Mouse (Mus musculus): Measurements from ENCODE around the gene Serpinb6b. TPM values are rescaled to one million over a fixed set of nuclear protein-coding genes. Genes with fewer than 3 reads are reported as not detected.
"Not testable (repeated sequence)": the region's sequence is repeated elsewhere in the genome, so short reads cannot be mapped to it uniquely, and the experiment has no call there.

The Serpinb6b gene
- 3.9 and 4.6 TPM in 2 replicates for polyA plus RNA-seq (2014; fragmentation: Nextera tagmentation; extraction: Ambion mirVana)

- Histone ChIP-seq H3K27me3 (replicated peaks; ENCODE audit: control insufficient read depth, insufficient read depth, low read length) (no peaks in the 10 kb centered on the region), H3K4me2 (ENCODE audit: low read length) (peak within 1 kb of the TSS; percentile 47), H3K4me3 (ENCODE audit: low read depth, low read length) (peak within 1 kb of the TSS; percentile 10; the same call in 1 of the 2 replicates), H3K9ac (ENCODE audit: low read length) (0 out of 2 replicates have a peak within 1 kb of the TSS, but pooled peaks have one; percentile 18), H3K9me3 (ENCODE audit: control insufficient read depth, low read length) (no peaks in the 10 kb centered on the region), H3K36me3 (ENCODE audit: control insufficient read depth, insufficient read depth, low read length) (no peaks in the 10 kb centered on the region), H3K27ac (ENCODE audit: low read depth) (no peak within 1 kb of the TSS; the same call in 1 of the 2 replicates), H3K4me1 (replicated peaks; ENCODE audit: control insufficient read depth, insufficient read depth, low read length) (peaks cover 3% of the 10 kb centered on the region)
- no peak; the same call in 1 of the 2 replicates for ATAC-seq (replicated peaks; ENCODE audit: low FRiP score, low TSS enrichment, low read depth)
- 39% methylated on average over 16 of the region's 16 CpGs for WGBS
- peak; percentile 63 for DNase-seq (ENCODE audit: low spot score)
Measured at GRCm38 (mm10) chr13:32964989-32965811, at the start of gene Serpinb6b. TSS of gene Serpinb6b (plus strand) at chr13:32965209.

GRCm38 (mm10) chr13:32922622-32923021 lies 42.4 kb upstream of the Serpinb6b start:
- Histone ChIP-seq H3K4me3 (ENCODE audit: low read depth, low read length) (no peak overlapping the region), H3K9me3 (ENCODE audit: control insufficient read depth, low read length) (no peaks in the 10 kb centered on the region), H3K9ac (ENCODE audit: low read length) (no peak overlapping the region), H3K27me3 (replicated peaks; ENCODE audit: control insufficient read depth, insufficient read depth, low read length) (no peaks in the 10 kb centered on the region), H3K4me2 (ENCODE audit: low read length) (no peak overlapping the region), H3K27ac (ENCODE audit: low read depth) (no peak overlapping the region), H3K36me3 (ENCODE audit: control insufficient read depth, insufficient read depth, low read length) (no peaks in the 10 kb centered on the region), H3K4me1 (replicated peaks; ENCODE audit: control insufficient read depth, insufficient read depth, low read length) (peaks cover 8% of the 10 kb centered on the region; the same call in 1 of the 2 replicates)
- ATAC-seq (replicated peaks; ENCODE audit: low FRiP score, low TSS enrichment, low read depth) (no peak), DNase-seq (ENCODE audit: low spot score) (no peak)

- WGBS, result 29% methylated on average over 7 of the region's 7 CpGs
Measured at GRCm38 (mm10) chr13:32924578-32925360, 40.2 kb upstream of the Serpinb6b start.

GRCm38 (mm10) chr13:32926661-32927060 lies 38.3 kb upstream of the Serpinb6b start:
- Histone ChIP-seq H3K27ac (ENCODE audit: low read depth) (no peak overlapping the region), H3K27me3 (replicated peaks; ENCODE audit: control insufficient read depth, insufficient read depth, low read length) (no peaks in the 10 kb centered on the region)
- WGBS, result 72% methylated on average over 2 of the region's 2 CpGs

More at GRCm38 (mm10) chr13:32924578-32925360, 40.2 kb upstream of the Serpinb6b start:
- no peak overlapping the region for H3K4me3 ChIP-seq (ENCODE audit: low read depth, low read length)
- peak overlapping the region; percentile 44 for H3K27ac ChIP-seq (ENCODE audit: low read depth)
- no peak overlapping the region for H3K4me2 ChIP-seq (ENCODE audit: low read length)
- peaks cover 8% of the 10 kb centered on the region; the same call in 1 of the 2 replicates for H3K4me1 ChIP-seq (replicated peaks; ENCODE audit: control insufficient read depth, insufficient read depth, low read length)
- H3K36me3 ChIP-seq (ENCODE audit: control insufficient read depth, insufficient read depth, low read length), result no peaks in the 10 kb centered on the region
- DNase-seq (ENCODE audit: low spot score), result peak; percentile 55
- H3K9me3 ChIP-seq (ENCODE audit: control insufficient read depth, low read length), result no peaks in the 10 kb centered on the region
- no peak overlapping the region for H3K9ac ChIP-seq (ENCODE audit: low read length)
- ATAC-seq (replicated peaks; ENCODE audit: low FRiP score, low TSS enrichment, low read depth), result peak; percentile 86
- no peaks in the 10 kb centered on the region for H3K27me3 ChIP-seq (replicated peaks; ENCODE audit: control insufficient read depth, insufficient read depth, low read length)

GRCm38 (mm10) chr13:32927241-32927640 lies 37.8 kb upstream of the Serpinb6b start:
- no peak overlapping the region for H3K9ac ChIP-seq (ENCODE audit: low read length)
- no peaks in the 10 kb centered on the region for H3K27me3 ChIP-seq (replicated peaks; ENCODE audit: control insufficient read depth, insufficient read depth, low read length)
- H3K4me1 ChIP-seq (replicated peaks; ENCODE audit: control insufficient read depth, insufficient read depth, low read length), result peaks cover 8% of the 10 kb centered on the region; the same call in 1 of the 2 replicates
- no peaks in the 10 kb centered on the region for H3K9me3 ChIP-seq (ENCODE audit: control insufficient read depth, low read length)
- no peak overlapping the region for H3K27ac ChIP-seq (ENCODE audit: low read depth)
- H3K4me2 ChIP-seq (ENCODE audit: low read length), result no peak overlapping the region
- no peak overlapping the region for H3K4me3 ChIP-seq (ENCODE audit: low read depth, low read length)
- H3K36me3 ChIP-seq (ENCODE audit: control insufficient read depth, insufficient read depth, low read length), result no peaks in the 10 kb centered on the region
- no peak for DNase-seq (ENCODE audit: low spot score)
- 79% methylated on average over 1 of the region's 1 CpGs for WGBS
- no peak for ATAC-seq (replicated peaks; ENCODE audit: low FRiP score, low TSS enrichment, low read depth)

More at GRCm38 (mm10) chr13:32926661-32927060, 38.3 kb upstream of the Serpinb6b start:
- H3K4me1 ChIP-seq (replicated peaks; ENCODE audit: control insufficient read depth, insufficient read depth, low read length), result peaks cover 8% of the 10 kb centered on the region; the same call in 1 of the 2 replicates
- H3K4me2 ChIP-seq (ENCODE audit: low read length), result no peak overlapping the region
- H3K36me3 ChIP-seq (ENCODE audit: control insufficient read depth, insufficient read depth, low read length), result no peaks in the 10 kb centered on the region
- DNase-seq (ENCODE audit: low spot score), result no peak
- H3K9me3 ChIP-seq (ENCODE audit: control insufficient read depth, low read length), result no peaks in the 10 kb centered on the region
- H3K9ac ChIP-seq (ENCODE audit: low read length), result no peak overlapping the region
- ATAC-seq (replicated peaks; ENCODE audit: low FRiP score, low TSS enrichment, low read depth), result no peak
- H3K4me3 ChIP-seq (ENCODE audit: low read depth, low read length), result no peak overlapping the region

- H3K4me1 ChIP-seq (replicated peaks; ENCODE audit: control insufficient read depth, insufficient read depth, low read length), result peaks cover 8% of the 10 kb centered on the region; the same call in 1 of the 2 replicates
- H3K4me2 ChIP-seq (ENCODE audit: low read length), result no peak overlapping the region
- no peak overlapping the region for H3K9ac ChIP-seq (ENCODE audit: low read length)
- peak overlapping the region; percentile 27; the same call in 1 of the 2 replicates for H3K27ac ChIP-seq (ENCODE audit: low read depth)
- H3K4me3 ChIP-seq (ENCODE audit: low read depth, low read length), result no peak overlapping the region
- no peaks in the 10 kb centered on the region for H3K27me3 ChIP-seq (replicated peaks; ENCODE audit: control insufficient read depth, insufficient read depth, low read length)
- DNase-seq (ENCODE audit: low spot score) (no peak), ATAC-seq (replicated peaks; ENCODE audit: low FRiP score, low TSS enrichment, low read depth) (no peak)
- WGBS, result 54% methylated on average over 2 of the region's 2 CpGs
- no peaks in the 10 kb centered on the region for H3K9me3 ChIP-seq (ENCODE audit: control insufficient read depth, low read length)
- no peaks in the 10 kb centered on the region for H3K36me3 ChIP-seq (ENCODE audit: control insufficient read depth, insufficient read depth, low read length)
Measured at GRCm38 (mm10) chr13:32929107-32929750, 35.8 kb upstream of the Serpinb6b start.

GRCm38 (mm10) chr13:32934706-32935381 lies 30.2 kb upstream of the Serpinb6b start:
- DNase-seq (ENCODE audit: low spot score) (no peak), ATAC-seq (replicated peaks; ENCODE audit: low FRiP score, low TSS enrichment, low read depth) (no peak)
- H3K27me3 ChIP-seq (replicated peaks; ENCODE audit: control insufficient read depth, insufficient read depth, low read length), result no peaks in the 10 kb centered on the region
- H3K4me1 ChIP-seq (replicated peaks; ENCODE audit: control insufficient read depth, insufficient read depth, low read length), result no peaks in the 10 kb centered on the region
- WGBS, result 11% methylated on average over 1 of the region's 1 CpGs
- no peaks in the 10 kb centered on the region for H3K9me3 ChIP-seq (ENCODE audit: control insufficient read depth, low read length)
- no peak overlapping the region for H3K4me3 ChIP-seq (ENCODE audit: low read depth, low read length)
- no peak overlapping the region for H3K27ac ChIP-seq (ENCODE audit: low read depth)
- no peaks in the 10 kb centered on the region for H3K36me3 ChIP-seq (ENCODE audit: control insufficient read depth, insufficient read depth, low read length)
- H3K9ac ChIP-seq (ENCODE audit: low read length), result no peak overlapping the region
- H3K4me2 ChIP-seq (ENCODE audit: low read length), result no peak overlapping the region

- not testable (repeated sequence) for H3K27ac ChIP-seq (ENCODE audit: low read depth); H3K4me2 ChIP-seq (ENCODE audit: low read length); ATAC-seq (replicated peaks; ENCODE audit: low FRiP score, low TSS enrichment, low read depth); H3K9ac ChIP-seq (ENCODE audit: low read length); H3K4me1 ChIP-seq (replicated peaks; ENCODE audit: control insufficient read depth, insufficient read depth, low read length); H3K36me3 ChIP-seq (ENCODE audit: control insufficient read depth, insufficient read depth, low read length); H3K27me3 ChIP-seq (replicated peaks; ENCODE audit: control insufficient read depth, insufficient read depth, low read length); H3K9me3 ChIP-seq (ENCODE audit: control insufficient read depth, low read length); H3K4me3 ChIP-seq (ENCODE audit: low read depth, low read length); DNase-seq (ENCODE audit: low spot score)
- WGBS, result 84% methylated on average over 4 of the region's 4 CpGs
Measured at GRCm38 (mm10) chr13:32938275-32938674, 26.7 kb upstream of the Serpinb6b start.
